Mouse (Mus musculus) right cerebral cortex, adult 18-20 months (tissue): ENCODE data around the gene Slc29a3.

Experiments used
- DNase-seq: peaks from one replicate; pipeline ENCODE4 v3.0.0; 2022; ENCODE audit warnings: mixed read lengths

Slc29a3 gene

GRCm38 (mm10) chr10:60752040-60753020, at the start of gene Slc29a3:
TSS of gene Slc29a3 (minus strand) at chr10:60752794.
- peak; percentile 95 for DNase-seq

- DNase-seq = no peak
Measured at GRCm38 (mm10) chr10:60801898-60802412, 49.4 kb upstream of the Slc29a3 start.

- no peak for DNase-seq
Measured at GRCm38 (mm10) chr10:60801168-60801897, 48.7 kb upstream of the Slc29a3 start.

- DNase-seq = no peak
Measured at GRCm38 (mm10) chr10:60800295-60801167, 47.9 kb upstream of the Slc29a3 start.

- DNase-seq = no peak
Measured at GRCm38 (mm10) chr10:60797682-60798422, 45.3 kb upstream of the Slc29a3 start.

GRCm38 (mm10) chr10:60796474-60796873, 43.9 kb upstream of the Slc29a3 start:
- DNase-seq = no peak

- DNase-seq = no peak
Measured at GRCm38 (mm10) chr10:60796028-60796427, 43.4 kb upstream of the Slc29a3 start.

GRCm38 (mm10) chr10:60794792-60795191, 42.2 kb upstream of the Slc29a3 start:
- no peak for DNase-seq

- DNase-seq = no peak
Measured at GRCm38 (mm10) chr10:60794374-60794773, 41.8 kb upstream of the Slc29a3 start.

- DNase-seq = no peak
Measured at GRCm38 (mm10) chr10:60792841-60793240, 40.2 kb upstream of the Slc29a3 start.

GRCm38 (mm10) chr10:60792365-60792764, 39.8 kb upstream of the Slc29a3 start:
- no peak for DNase-seq

GRCm38 (mm10) chr10:60790912-60791311, 38.3 kb upstream of the Slc29a3 start:
- no peak for DNase-seq

GRCm38 (mm10) chr10:60787303-60788074, 34.9 kb upstream of the Slc29a3 start:
- no peak for DNase-seq

- no peak for DNase-seq
Measured at GRCm38 (mm10) chr10:60783608-60784007, 31.0 kb upstream of the Slc29a3 start.

- DNase-seq = peak; percentile 59
Measured at GRCm38 (mm10) chr10:60779628-60780027, 27.0 kb upstream of the Slc29a3 start.

- peak; percentile 17 for DNase-seq
Measured at GRCm38 (mm10) chr10:60778542-60778941, 25.9 kb upstream of the Slc29a3 start.

GRCm38 (mm10) chr10:60775473-60775872, 22.9 kb upstream of the Slc29a3 start:
- no peak for DNase-seq

GRCm38 (mm10) chr10:60774616-60775015, 22.0 kb upstream of the Slc29a3 start:
- DNase-seq = no peak

GRCm38 (mm10) chr10:60770855-60771254, 18.3 kb upstream of the Slc29a3 start:
- DNase-seq = no peak

GRCm38 (mm10) chr10:60768614-60769013, 16.0 kb upstream of the Slc29a3 start:
- DNase-seq = no peak

- no peak for DNase-seq
Measured at GRCm38 (mm10) chr10:60767400-60767799, 14.8 kb upstream of the Slc29a3 start.
